Mouse (Mus musculus): ENCODE measurements around the gene Ptch2. TPM values are rescaled to one million over a fixed set of nuclear protein-coding genes. Genes with fewer than 3 reads are reported as not detected.

The Ptch2 gene
- total and polyA plus RNA-seq, 3 experiments: 0.33 TPM; not detected in 2

DNA sequence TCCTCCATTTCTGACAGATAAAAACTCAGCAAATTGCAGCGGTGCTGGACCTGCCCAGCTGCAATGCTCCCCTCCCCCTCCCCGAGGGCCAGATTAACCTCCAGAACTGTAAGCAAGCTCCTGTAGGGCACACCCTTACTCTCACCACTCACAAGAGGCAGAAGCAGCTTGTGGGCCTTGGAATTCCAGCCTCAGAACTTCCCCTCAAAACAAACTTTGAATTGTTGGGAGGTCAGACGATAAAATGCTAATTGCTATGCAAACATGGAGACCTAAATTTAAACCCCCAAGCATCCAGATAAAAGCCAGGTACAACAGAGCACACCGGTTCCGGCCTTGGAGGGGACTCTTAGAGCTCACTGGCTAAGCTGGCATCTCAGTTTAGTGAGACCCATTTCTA is 56.8 kb downstream of the Ptch2 start:
- Histone ChIP-seq H3K27me3 (ENCODE audit: control insufficient read depth in 1 of 2, insufficient read depth in 2 of 2, low read length in 2 of 2) (no peaks in the 10 kb centered on the region), H3K36me3 (ENCODE audit: control insufficient read depth in 1 of 2, insufficient read depth in 2 of 2, low read length in 2 of 2) (peaks cover 16 to 19% of the 10 kb centered on the region in 2 experiments), H3K79me2 (ENCODE audit: control insufficient read depth, insufficient read depth, low read length, poor library complexity) (peaks cover 38% of the 10 kb centered on the region), H3K9me3 (replicated peaks; ENCODE audit: insufficient read depth, low read length) (no peaks in the 10 kb centered on the region), H3K27ac (ENCODE audit: control insufficient read depth, low read depth, low read length) (peak overlapping the region; percentile 46), H3K4me3 (ENCODE audit: control insufficient read depth in 1 of 2, insufficient read depth in 1 of 2, low read depth in 2 of 2, low read length in 2 of 2) (peak overlapping the region; percentile 63 to 97), H3K9ac (ENCODE audit: control insufficient read depth, low read depth, low read length, poor library complexity, severe bottlenecking) (peak overlapping the region; percentile 99), H3K4me1 (ENCODE audit: control insufficient read depth in 1 of 2, insufficient read depth in 2 of 2, low read length in 2 of 2) (peaks cover 0 to 18% of the 10 kb centered on the region in 2 experiments; a peak in 2 of 4 replicates)
- DNase-seq (ENCODE audit: low read depth, low spot score): peak; percentile 48
- TF ChIP-seq UBTF (IDR thresholded peaks at IDR 0.05; ENCODE audit: borderline replicate concordance, insufficient read depth, low read depth, low read length) (no peak), EP300 (IDR thresholded peaks at IDR 0.05; ENCODE audit: low read depth in 1 of 2, low read length in 2 of 2) (no peak), POLR2AphosphoS2 (IDR thresholded peaks at IDR 0.05; ENCODE audit: low read length) (peak; percentile 55; the same call in 1 of the 2 replicates), ZKSCAN1 (IDR thresholded peaks at IDR 0.05; ENCODE audit: low read depth, low read length) (no peak)

DNA sequence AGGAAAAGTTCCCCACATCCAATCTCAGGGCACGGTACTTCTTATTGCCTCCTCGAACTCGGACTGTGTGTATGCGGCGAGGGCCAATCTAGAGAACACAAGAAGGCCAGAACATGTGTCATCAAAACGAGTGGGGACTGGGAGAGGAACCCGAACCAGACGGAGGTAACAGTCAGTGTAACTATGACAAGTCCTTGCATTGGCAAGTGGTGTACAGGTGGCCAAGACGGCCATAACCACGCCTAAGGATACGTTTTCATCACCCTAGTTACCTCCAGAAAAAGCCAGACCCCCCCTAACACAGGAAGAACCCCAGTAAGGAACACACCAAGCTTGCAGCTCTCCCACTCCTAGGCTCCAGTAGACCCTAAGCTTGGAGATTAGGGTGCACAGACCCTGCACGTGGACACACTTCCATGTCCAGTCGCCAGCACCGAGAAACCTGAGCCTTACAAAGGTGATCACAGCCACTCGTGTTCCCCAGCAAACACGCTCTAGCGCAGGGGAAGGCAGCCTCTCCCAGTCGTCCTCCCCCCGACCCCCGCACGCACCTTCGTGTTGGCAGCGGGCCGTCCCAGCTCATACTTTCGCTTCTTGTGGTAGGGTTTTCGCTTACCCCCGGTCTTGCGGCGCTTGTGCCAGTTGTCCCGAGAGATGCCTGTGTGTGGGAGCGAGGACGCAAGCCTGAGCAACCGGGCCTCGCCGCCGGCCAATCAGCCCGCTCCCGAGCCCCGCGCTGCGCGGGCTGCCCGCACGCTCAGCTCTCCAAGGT is 59.3 kb downstream of the Ptch2 start:
- Histone ChIP-seq H3K4me3 (ENCODE audit: control insufficient read depth in 1 of 2, insufficient read depth in 1 of 2, low read depth in 2 of 2, low read length in 2 of 2) (peak overlapping the region; percentile 63 to 97), H3K9ac (ENCODE audit: control insufficient read depth, low read depth, low read length, poor library complexity, severe bottlenecking) (peak overlapping the region; percentile 99), H3K9me3 (replicated peaks; ENCODE audit: insufficient read depth, low read length) (no peaks in the 10 kb centered on the region), H3K79me2 (ENCODE audit: control insufficient read depth, insufficient read depth, low read length, poor library complexity) (peaks cover 38% of the 10 kb centered on the region), H3K27ac (ENCODE audit: control insufficient read depth, low read depth, low read length) (peak overlapping the region; percentile 74), H3K27me3 (ENCODE audit: control insufficient read depth in 1 of 2, insufficient read depth in 2 of 2, low read length in 2 of 2) (no peaks in the 10 kb centered on the region), H3K4me1 (ENCODE audit: control insufficient read depth in 1 of 2, insufficient read depth in 2 of 2, low read length in 2 of 2) (peaks cover 0 to 18% of the 10 kb centered on the region in 2 experiments; a peak in 2 of 4 replicates), H3K36me3 (ENCODE audit: control insufficient read depth in 1 of 2, insufficient read depth in 2 of 2, low read length in 2 of 2) (peaks cover 16 to 19% of the 10 kb centered on the region in 2 experiments)
- DNase-seq (ENCODE audit: low read depth, low spot score): peak; percentile 61
- TF ChIP-seq POLR2AphosphoS2 (IDR thresholded peaks at IDR 0.05; ENCODE audit: low read length): no peak
- 0 out of 2 replicates have a peak, but pooled peaks have one; percentile 50 for TF ChIP-seq MYC (IDR thresholded peaks at IDR 0.05; ENCODE audit: low read depth, low read length)

DNA sequence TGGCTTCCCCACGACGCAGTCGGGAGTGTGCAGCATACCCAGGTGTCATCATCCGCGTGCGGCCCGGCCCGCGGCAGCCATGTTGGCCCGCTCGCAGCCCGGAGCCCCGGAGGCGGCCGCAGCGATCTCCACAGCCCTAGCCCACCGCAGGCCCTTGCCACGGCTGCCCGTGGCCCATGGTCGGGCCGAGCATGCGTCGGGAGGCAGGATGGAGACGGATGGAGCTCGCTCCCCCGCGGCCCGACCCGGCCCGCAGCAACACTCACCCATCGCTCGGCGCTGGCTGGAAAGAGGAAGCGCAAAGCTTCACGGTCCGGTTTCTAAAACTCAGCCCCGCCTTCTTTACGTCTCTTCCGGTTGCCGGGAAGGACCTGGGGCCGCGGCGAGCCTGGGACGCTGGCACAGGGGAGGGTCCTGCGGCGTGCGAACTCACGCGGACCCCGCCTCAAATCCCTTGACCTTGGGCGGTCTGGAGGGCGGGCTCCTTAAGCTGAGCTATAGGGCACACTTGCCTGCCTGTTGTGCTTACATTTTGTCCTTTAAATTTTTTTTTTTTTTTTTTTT is 60.0 kb downstream of the Ptch2 start, which contains the start of gene Rps8:
TSS of gene Rps8 (minus strand) at position 452 of the 564 bp plus-strand sequence.
- peak within 1 kb of the TSS; percentile 63 to 97 for H3K4me3 ChIP-seq (ENCODE audit: control insufficient read depth in 1 of 2, insufficient read depth in 1 of 2, low read depth in 2 of 2, low read length in 2 of 2)
- peaks cover 16 to 19% of the 10 kb centered on the region in 2 experiments for H3K36me3 ChIP-seq (ENCODE audit: control insufficient read depth in 1 of 2, insufficient read depth in 2 of 2, low read length in 2 of 2)
- no peaks in the 10 kb centered on the region for H3K27me3 ChIP-seq (ENCODE audit: control insufficient read depth in 1 of 2, insufficient read depth in 2 of 2, low read length in 2 of 2)
- DNase-seq (ENCODE audit: low read depth, low spot score): peak; percentile 94
- no peaks in the 10 kb centered on the region for H3K9me3 ChIP-seq (replicated peaks; ENCODE audit: insufficient read depth, low read length)
- peaks cover 38% of the 10 kb centered on the region for H3K79me2 ChIP-seq (ENCODE audit: control insufficient read depth, insufficient read depth, low read length, poor library complexity)
- peak within 1 kb of the TSS; percentile 99 for H3K9ac ChIP-seq (ENCODE audit: control insufficient read depth, low read depth, low read length, poor library complexity, severe bottlenecking)
- peak within 1 kb of the TSS; percentile 74 for H3K27ac ChIP-seq (ENCODE audit: control insufficient read depth, low read depth, low read length)
- H3K4me1 ChIP-seq (ENCODE audit: control insufficient read depth in 1 of 2, insufficient read depth in 2 of 2, low read length in 2 of 2): peaks cover 0 to 18% of the 10 kb centered on the region in 2 experiments; a peak in 2 of 4 replicates
- peak; percentile 78 for TF ChIP-seq ZNF384 (IDR thresholded peaks at IDR 0.05; ENCODE audit: low read depth, low read length)
- no peak for TF ChIP-seq NRF1 (IDR thresholded peaks at IDR 0.05; ENCODE audit: insufficient read depth, low read depth, low read length, poor library complexity, severe bottlenecking)
- 0 out of 2 replicates have a peak, but pooled peaks have one; percentile 6 for TF ChIP-seq CHD1 (IDR thresholded peaks at IDR 0.05; ENCODE audit: low read depth, low read length)
- TF ChIP-seq SIN3A (IDR thresholded peaks at IDR 0.05; ENCODE audit: low read length): no peak; the same call in 1 of the 2 replicates
- peak; percentile 77 for TF ChIP-seq ELF1 (IDR thresholded peaks at IDR 0.05; ENCODE audit: low read depth, low read length)
- no peak for TF ChIP-seq RAD21 (IDR thresholded peaks at IDR 0.05; ENCODE audit: low read depth, low read length)
- no peak for TF ChIP-seq E2F4 (IDR thresholded peaks at IDR 0.05; ENCODE audit: borderline replicate concordance, low read depth, low read length)
- peak; percentile 89 for TF ChIP-seq TBP (IDR thresholded peaks at IDR 0.05; ENCODE audit: low read depth, low read length)
- no peak for TF ChIP-seq USF1 (IDR thresholded peaks at IDR 0.05; ENCODE audit: low read depth, low read length)
- no peak for TF ChIP-seq TAL1 (IDR thresholded peaks at IDR 0.05; ENCODE audit: low read length)
- TF ChIP-seq RCOR1 (IDR thresholded peaks at IDR 0.05; ENCODE audit: low read depth, low read length): no peak
- TF ChIP-seq SMC3 (IDR thresholded peaks at IDR 0.05; ENCODE audit: low read depth, low read length): no peak
- TF ChIP-seq CHD2 (IDR thresholded peaks at IDR 0.05; ENCODE audit: low read length): no peak
- no peak for TF ChIP-seq JUND (IDR thresholded peaks at IDR 0.05; ENCODE audit: low read depth, low read length)
- TF ChIP-seq POLR2A (IDR thresholded peaks at IDR 0.05; ENCODE audit: control insufficient read depth in 1 of 2, insufficient read depth in 1 of 2, low read depth in 1 of 2, low read length in 2 of 2, poor library complexity in 1 of 2): peak; percentile 92 to 96
- no peak for TF ChIP-seq MAZ (IDR thresholded peaks at IDR 0.05; ENCODE audit: low read depth, low read length)
- no peak for TF ChIP-seq ETS1 (IDR thresholded peaks at IDR 0.05; ENCODE audit: low read depth, low read length)
- peak; percentile 53; the same call in 1 of the 2 replicates for TF ChIP-seq POLR2AphosphoS5 (IDR thresholded peaks at IDR 0.05; ENCODE audit: borderline replicate concordance, low read depth, low read length)

Measured in MEL (cell line).